Mouse (Mus musculus) embryo, embryonic 10 days (tissue): Measurements from ENCODE around the gene Gpm6b.

Experiments used
- DNase-seq: peaks from one replicate; pipeline ENCODE4 v3.0.0-alpha.2; 2015; ENCODE audit warnings: low spot score

Gene Gpm6b

GRCm38 (mm10) chrX:166307437-166308222, 68.9 kb downstream of the Gpm6b start:
- DNase-seq: no peak

GRCm38 (mm10) chrX:166308798-166309197, 70.1 kb downstream of the Gpm6b start:
- DNase-seq: no peak

- no peak for DNase-seq
Observed at GRCm38 (mm10) chrX:166315251-166315650, 76.5 kb downstream of the Gpm6b start.

GRCm38 (mm10) chrX:166316552-166317375, 78.1 kb downstream of the Gpm6b start:
- no peak for DNase-seq

GRCm38 (mm10) chrX:166317376-166317679, 78.6 kb downstream of the Gpm6b start:
- DNase-seq: no peak

GRCm38 (mm10) chrX:166323226-166323625, 84.5 kb downstream of the Gpm6b start:
- DNase-seq: no peak

GRCm38 (mm10) chrX:166327621-166328020, 88.9 kb downstream of the Gpm6b start:
- DNase-seq: no peak

- DNase-seq: no peak
Observed at GRCm38 (mm10) chrX:166328219-166328901, 89.6 kb downstream of the Gpm6b start.

- DNase-seq: peak; percentile 77
Observed at GRCm38 (mm10) chrX:166328904-166329451, 90.3 kb downstream of the Gpm6b start.

- DNase-seq: no peak
Observed at GRCm38 (mm10) chrX:166334516-166335136, 95.9 kb downstream of the Gpm6b start.

- no peak for DNase-seq
Observed at GRCm38 (mm10) chrX:166338353-166338752, 99.6 kb downstream of the Gpm6b start.

GRCm38 (mm10) chrX:166338784-166339520, 100.2 kb downstream of the Gpm6b start:
- no peak for DNase-seq

GRCm38 (mm10) chrX:166339911-166340310, 101.2 kb downstream of the Gpm6b start:
- no peak for DNase-seq

- no peak for DNase-seq
Observed at GRCm38 (mm10) chrX:166341795-166342194, 103.1 kb downstream of the Gpm6b start.

- DNase-seq: peak; percentile 39
Observed at GRCm38 (mm10) chrX:166344228-166345015, 105.7 kb downstream of the Gpm6b start.

GRCm38 (mm10) chrX:166348086-166348485, 109.4 kb downstream of the Gpm6b start:
- DNase-seq: no peak

- no peak for DNase-seq
Observed at GRCm38 (mm10) chrX:166348634-166349033, 109.9 kb downstream of the Gpm6b start.

GRCm38 (mm10) chrX:166351790-166352189, 113.1 kb downstream of the Gpm6b start:
- DNase-seq: peak; percentile 59

GRCm38 (mm10) chrX:166353412-166353811, 114.7 kb downstream of the Gpm6b start:
- no peak for DNase-seq

GRCm38 (mm10) chrX:166354913-166355312, 116.2 kb downstream of the Gpm6b start:
- DNase-seq: no peak
